Mouse (Mus musculus): ENCODE measurements around the gene Usp24.

Usp24 gene

DNA sequence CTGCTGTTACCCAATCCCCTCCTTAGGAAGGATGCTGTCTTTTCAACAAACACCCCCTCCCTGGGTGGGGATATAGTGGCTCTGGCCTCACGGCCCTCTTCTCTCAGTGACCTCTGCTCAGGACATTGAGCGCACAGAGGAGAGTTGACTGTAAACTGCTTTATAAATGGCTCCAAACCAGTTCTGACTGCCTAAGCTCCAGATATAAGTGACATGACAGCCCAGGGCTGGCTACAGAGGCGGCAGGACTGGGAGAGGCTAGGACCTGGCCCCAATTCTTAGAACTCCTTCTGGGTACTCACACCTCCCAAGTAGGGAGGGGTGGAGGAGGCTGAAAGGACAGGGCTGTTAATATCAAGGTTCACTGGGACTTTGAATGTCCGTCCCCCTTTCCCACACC, 174.6 kb downstream of the Usp24 start:
- DNase-seq (ENCODE audit: low read depth), result no peak
